Mouse (Mus musculus) thymus, postnatal 0 days (tissue): ENCODE data around the gene Ppbp. TPM values are rescaled to one million over a fixed set of nuclear protein-coding genes. Genes with fewer than 3 reads are reported as not detected.
"Not testable (repeated sequence)": the region's sequence is repeated elsewhere in the genome, so short reads cannot be mapped to it uniquely, and the experiment has no call there.

Source experiments
- DNase-seq: peaks from one replicate; pipeline ENCODE4 v3.0.0-alpha.2; 2015; ENCODE audit warnings: low spot score
- microRNA-seq: library from miRNA; unstranded; fragments of <30 nt; microRNA quantifications from one replicate; pipeline ENCODE4, GENCODE M21; 2016; ENCODE audit warnings: borderline number of aligned reads
- polyA plus RNA-seq: library from polyadenylated mRNA; unstranded; fragments of >200 nt; fragmentation: Nextera tagmentation; extraction: Ambion mirVana; gene quantifications from 2 replicates; pipeline ENCODE4 v1.2.1, GENCODE M21; 2015

Gene Ppbp
- polyA plus RNA-seq, 1 experiment from 2014 or later = 3.5 TPM

DNA sequence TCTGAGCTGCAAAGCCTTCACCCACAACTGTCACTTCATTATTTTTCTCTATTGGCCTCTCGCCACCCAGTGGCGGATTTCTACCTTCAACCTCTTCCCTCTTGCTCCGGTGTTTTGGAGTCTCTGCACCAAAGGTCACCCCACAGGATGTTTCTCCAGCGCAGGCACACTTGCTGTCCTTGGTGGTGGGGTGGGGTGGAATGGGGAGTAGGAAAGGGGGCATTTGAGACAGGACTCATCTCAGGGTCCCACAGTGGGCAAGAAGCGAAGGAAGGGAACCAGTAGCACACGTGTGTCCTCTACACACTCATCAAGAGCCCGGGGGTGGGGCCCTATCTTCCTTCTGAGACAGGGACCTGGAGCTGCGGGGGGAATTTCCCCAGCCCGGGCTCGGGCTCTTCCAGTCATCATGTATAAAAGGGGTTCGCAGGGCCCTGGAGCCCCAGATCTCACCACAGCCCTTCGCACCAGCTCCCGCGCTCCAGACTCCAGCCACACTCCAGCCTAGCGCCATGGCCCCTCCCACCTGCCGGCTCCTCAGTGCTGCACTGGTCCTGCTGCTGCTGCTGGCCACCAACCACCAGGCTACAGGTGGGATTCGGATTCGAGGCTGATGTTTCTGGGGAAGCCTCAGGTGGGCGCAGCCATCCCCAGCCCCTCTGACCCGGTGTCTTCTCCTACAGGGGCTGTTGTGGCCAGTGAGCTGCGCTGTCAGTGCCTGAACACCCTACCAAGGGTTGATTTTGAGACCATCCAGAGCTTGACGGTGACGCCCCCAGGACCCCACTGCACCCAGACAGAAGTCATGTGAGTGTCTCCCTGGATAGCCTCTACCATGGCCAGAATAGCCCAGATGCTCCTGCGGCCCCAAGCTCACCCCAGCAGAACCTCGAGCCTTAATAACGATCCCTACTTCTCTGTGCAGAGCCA lies 17.6 kb downstream of the Ppbp start, which contains the start of gene Cxcl3:
Cxcl3 (plus strand) TSS at position 445 of the 930 bp plus-strand sequence.
- DNase-seq = no peak

DNA sequence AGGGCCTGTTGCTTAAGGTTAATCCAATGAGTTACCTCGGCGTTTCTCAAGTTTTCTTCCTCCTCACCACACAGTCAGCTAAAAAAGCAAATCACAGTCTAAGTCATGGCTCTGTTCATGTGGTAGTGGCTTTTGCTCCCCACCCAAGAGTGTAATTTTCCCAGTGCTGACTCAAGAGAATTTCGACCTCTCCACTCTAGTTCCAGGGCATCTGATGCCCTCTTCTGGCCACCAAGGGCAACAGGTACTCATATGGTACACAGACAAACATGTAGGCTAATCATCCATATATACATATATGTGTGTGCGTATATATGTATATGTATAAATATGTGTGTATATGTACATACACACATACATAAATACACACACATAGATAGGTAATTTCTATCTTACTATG lies 19.8 kb downstream of the Ppbp start:
- DNase-seq = no peak

GRCm38 (mm10) chr5:90789306-90790073 lies 21.2 kb downstream of the Ppbp start:
- DNase-seq = no peak

GRCm38 (mm10) chr5:90790074-90790502 lies 21.8 kb downstream of the Ppbp start:
- no peak for DNase-seq

DNA sequence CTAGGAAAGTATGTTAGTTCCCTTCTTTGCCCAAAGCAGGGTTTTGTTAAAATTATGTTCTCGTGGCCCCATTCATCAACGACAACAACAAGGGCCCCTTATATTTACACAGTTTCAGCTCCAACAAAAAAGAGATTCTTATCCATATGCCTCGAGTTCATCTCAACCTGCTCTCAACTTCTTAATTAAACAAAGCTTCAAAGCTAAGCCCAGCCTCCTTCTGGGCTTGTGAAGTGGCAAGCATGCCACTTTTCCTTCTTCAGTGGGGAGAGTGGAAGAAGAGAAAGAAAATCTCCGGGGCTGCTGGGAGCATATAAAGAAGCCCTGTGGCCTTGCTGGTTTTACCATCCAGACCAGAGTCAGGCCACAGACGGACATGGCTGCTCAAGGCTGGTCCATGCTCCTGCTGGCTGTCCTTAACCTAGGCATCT lies 25.9 kb downstream of the Ppbp start, which contains the start of gene Cxcl15:
Cxcl15 (plus strand) TSS at position 340 of the 431 bp plus-strand sequence.
- no peak for DNase-seq

- DNase-seq = not testable (repeated sequence)
Observed at GRCm38 (mm10) chr5:90795392-90795791, 27.1 kb downstream of the Ppbp start.

- no peak for DNase-seq
Observed at GRCm38 (mm10) chr5:90804574-90804973, 36.3 kb downstream of the Ppbp start.

GRCm38 (mm10) chr5:90806050-90806449 lies 37.7 kb downstream of the Ppbp start:
- DNase-seq = no peak

DNA sequence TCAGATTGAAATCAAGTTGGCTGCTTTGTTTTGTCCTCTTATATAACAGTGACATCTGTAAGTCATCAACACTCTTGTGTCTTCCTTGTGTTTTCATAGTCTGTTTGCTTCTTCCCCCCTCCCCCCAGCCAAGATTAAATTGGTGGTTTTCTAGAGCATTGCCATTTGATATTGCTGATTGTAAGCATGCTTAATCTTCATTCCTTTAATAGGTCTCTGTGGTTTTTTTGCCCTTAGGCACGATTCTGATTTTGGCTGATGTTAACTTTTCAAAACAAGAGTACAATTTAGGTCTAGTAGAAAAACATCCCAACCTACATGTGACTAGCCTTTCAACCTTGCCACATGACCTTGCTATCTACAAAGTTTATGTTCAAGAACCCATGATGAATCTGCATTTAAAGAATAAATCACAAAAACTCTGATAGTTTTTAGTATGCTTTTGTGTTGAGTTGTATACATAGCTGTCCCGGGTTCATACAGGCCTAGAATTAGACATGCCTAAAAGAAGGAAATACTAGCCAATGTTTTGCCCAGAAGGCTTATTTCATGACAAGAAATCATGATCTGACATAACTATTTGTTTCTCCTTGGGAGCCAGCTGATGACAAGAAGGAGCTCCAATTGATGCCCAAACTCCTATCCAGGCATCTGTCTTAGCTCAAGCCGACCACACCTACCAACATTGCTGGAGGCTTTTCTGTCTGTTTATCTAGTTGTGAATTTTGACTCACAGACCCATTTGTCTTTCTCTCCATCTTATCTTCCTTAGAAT lies 39.0 kb downstream of the Ppbp start:
- no peak for DNase-seq

Small RNA genes lying within 50 kb of the gene (microRNA-seq; reads per million reads assigned to microRNA genes)
- not detected for gene Gm24322

Other genes starting within 250 kb of the Ppbp start
- not detected in 2 replicates for gene Afm, start 249.6 kb upstream of the Ppbp start, polyA plus RNA-seq
- 0.05 TPM in 1 of 2 replicates, not detected in the other for gene 5830473C10Rik, start 207.4 kb upstream of the Ppbp start, polyA plus RNA-seq
- gene Rassf6, start 127.9 kb upstream of the Ppbp start, polyA plus RNA-seq = 6.6 and 7.6 TPM in 2 replicates
- gene Cxcl5, start 9.2 kb upstream of the Ppbp start, polyA plus RNA-seq = 0.66 and 0.67 TPM in 2 replicates
- 84.2 and 88.9 TPM in 2 replicates for gene Pf4, start 3.9 kb downstream of the Ppbp start, polyA plus RNA-seq
- 0.94 and 1.3 TPM in 2 replicates for gene Cxcl3, start 17.6 kb downstream of the Ppbp start, polyA plus RNA-seq
- gene Cxcl15, start 26.0 kb downstream of the Ppbp start, polyA plus RNA-seq = 0.12 and 0.22 TPM in 2 replicates
- gene Cxcl1, start 122.7 kb downstream of the Ppbp start, polyA plus RNA-seq = 1.6 and 2.1 TPM in 2 replicates
- 0.54 and 0.98 TPM in 2 replicates for gene Cxcl2, start 135.4 kb downstream of the Ppbp start, polyA plus RNA-seq
- 27.5 and 27.7 TPM in 2 replicates for gene Mthfd2l, start 162.6 kb downstream of the Ppbp start, polyA plus RNA-seq